Mouse (Mus musculus): Measurements from ENCODE around the gene Cdt1. TPM values are rescaled to one million over a fixed set of nuclear protein-coding genes. Genes with fewer than 3 reads are reported as not detected.

Gene Cdt1
- total and polyA plus RNA-seq, 3 experiments: 46.0 to 67.3 (median 50.0) TPM

- Histone ChIP-seq H3K9ac (ENCODE audit: insufficient read depth, low read depth) (peak overlapping the region; percentile 70), H3K27me3 (replicated peaks) (no peaks in the 10 kb centered on the region), H3K4me1 (ENCODE audit: control insufficient read depth in 1 of 2, insufficient read depth in 2 of 2) (peaks cover 15 to 37% of the 10 kb centered on the region in 2 experiments), H3K4me2 (ENCODE audit: insufficient read depth, low read depth, poor library complexity, severe bottlenecking) (peak overlapping the region; percentile 55), H3K36me3 (replicated peaks in 1 of 2; ENCODE audit: control insufficient read depth in 1 of 2, insufficient read depth in 1 of 2, low read length in 1 of 2) (peaks cover 27 to 70% of the 10 kb centered on the region in 2 experiments), H3K79me2 (replicated peaks; ENCODE audit: control insufficient read depth, extremely low read depth, insufficient read depth, poor library complexity, severe bottlenecking) (peaks cover 17% of the 10 kb centered on the region), H3K9me3 (replicated peaks; ENCODE audit: low read length) (no peaks in the 10 kb centered on the region), H3K27ac (ENCODE audit: insufficient read depth, low read depth) (peak overlapping the region; percentile 29), H3K4me3 (replicated peaks in 1 of 3; ENCODE audit: low read depth in 2 of 3, low read length in 2 of 3, poor library complexity in 1 of 3) (peak overlapping the region; percentile 76 to 91 (median 89))
- TF ChIP-seq IRF4 (IDR thresholded peaks at IDR 0.05; ENCODE audit: low read depth, low read length) (no peak), SIN3A (IDR thresholded peaks at IDR 0.05; ENCODE audit: low read length) (peak; percentile 21)
- in situ Hi-C loops (cut with MboI; ENCODE audit: low pct_ligation_motif_present, low pct_unique_long_range_greater_than_20kb, low sequenced_read_pairs) (no loop called here), dilution Hi-C loops (cut with MboI; ENCODE audit: extremely low pct_ligation_motif_present, extremely low pct_unique_long_range_greater_than_20kb, low sequenced_read_pairs) (no loop called here)
- no peak for DNase-seq (ENCODE audit: extremely low read depth)
Observed at GRCm38 (mm10) chr8:122575735-122576647, 8.2 kb downstream of the Cdt1 start.

GRCm38 (mm10) chr8:122576648-122577022 is 8.8 kb downstream of the Cdt1 start, which contains the start of gene Aprt:
Gene Aprt (minus strand): TSS chr8:122576909.
- Histone ChIP-seq H3K9ac (ENCODE audit: insufficient read depth, low read depth) (peak within 1 kb of the TSS; percentile 70), H3K9me3 (replicated peaks; ENCODE audit: low read length) (no peaks in the 10 kb centered on the region), H3K79me2 (replicated peaks; ENCODE audit: control insufficient read depth, extremely low read depth, insufficient read depth, poor library complexity, severe bottlenecking) (peaks cover 17% of the 10 kb centered on the region), H3K27ac (ENCODE audit: insufficient read depth, low read depth) (peak within 1 kb of the TSS; percentile 29), H3K4me3 (replicated peaks in 1 of 3; ENCODE audit: low read depth in 2 of 3, low read length in 2 of 3, poor library complexity in 1 of 3) (peak within 1 kb of the TSS; percentile 76 to 91 (median 89)), H3K4me2 (ENCODE audit: insufficient read depth, low read depth, poor library complexity, severe bottlenecking) (peak within 1 kb of the TSS; percentile 55), H3K4me1 (ENCODE audit: control insufficient read depth in 1 of 2, insufficient read depth in 2 of 2) (peaks cover 16 to 37% of the 10 kb centered on the region in 2 experiments), H3K27me3 (replicated peaks) (no peaks in the 10 kb centered on the region), H3K36me3 (replicated peaks in 1 of 2; ENCODE audit: control insufficient read depth in 1 of 2, insufficient read depth in 1 of 2, low read length in 1 of 2) (peaks cover 20 to 68% of the 10 kb centered on the region in 2 experiments)
- DNase-seq (ENCODE audit: extremely low read depth): peak; percentile 97
- dilution Hi-C loops (cut with MboI; ENCODE audit: extremely low pct_ligation_motif_present, extremely low pct_unique_long_range_greater_than_20kb, low sequenced_read_pairs): no loop called here
- in situ Hi-C loops (cut with MboI; ENCODE audit: low pct_ligation_motif_present, low pct_unique_long_range_greater_than_20kb, low sequenced_read_pairs): no loop called here
- TF ChIP-seq RAD21 (IDR thresholded peaks at IDR 0.05; ENCODE audit: low read depth, low read length) (no peak), POLR2A (IDR thresholded peaks at IDR 0.05; ENCODE audit: low read depth, low read length) (peak; percentile 89), IRF4 (IDR thresholded peaks at IDR 0.05; ENCODE audit: low read depth, low read length) (peak; percentile 23; the same call in 1 of the 2 replicates), USF2 (conservative IDR thresholded peaks at IDR 0.05; ENCODE audit: low read depth, low read length) (no peak), ZC3H11A (IDR thresholded peaks at IDR 0.05; ENCODE audit: low read depth, low read length) (no peak), CHD2 (IDR thresholded peaks at IDR 0.05; ENCODE audit: low read length) (no peak), TCF12 (IDR thresholded peaks at IDR 0.05; ENCODE audit: low read depth, low read length) (peak; percentile 57; the same call in 1 of the 2 replicates), NRF1 (IDR thresholded peaks at IDR 0.05; ENCODE audit: low read depth, low read length) (peak; percentile 80), POLR2AphosphoS2 (IDR thresholded peaks at IDR 0.05; ENCODE audit: low read depth, low read length) (peak; percentile 88; the same call in 1 of the 2 replicates), MYC (IDR thresholded peaks at IDR 0.05; ENCODE audit: low read depth, low read length) (peak; percentile 92), USF1 (IDR thresholded peaks at IDR 0.05; ENCODE audit: low read depth, low read length) (no peak), PAX5 (IDR thresholded peaks at IDR 0.05; ENCODE audit: low read length) (no peak), CTCF (conservative IDR thresholded peaks at IDR 0.05 in 1 of 2, IDR thresholded peaks at IDR 0.05 in 1 of 2; ENCODE audit: low read depth in 2 of 2, low read length in 2 of 2) (no peak), HCFC1 (IDR thresholded peaks at IDR 0.05; ENCODE audit: low read depth, low read length) (peak; percentile 55), BHLHE40 (IDR thresholded peaks at IDR 0.05; ENCODE audit: low read depth, low read length) (peak; percentile 86), CHD1 (IDR thresholded peaks at IDR 0.05; ENCODE audit: low read depth, low read length) (no peak), SMC3 (IDR thresholded peaks at IDR 0.05; ENCODE audit: low read depth, low read length) (0 out of 2 replicates have a peak, but pooled peaks have one; percentile 1), TBP (conservative IDR thresholded peaks at IDR 0.05; ENCODE audit: low read depth, low read length) (0 out of 2 replicates have a peak, but pooled peaks have one; percentile 43), MXI1 (IDR thresholded peaks at IDR 0.05; ENCODE audit: low read depth, low read length) (peak; percentile 93), MAFK (IDR thresholded peaks at IDR 0.05; ENCODE audit: insufficient replicate concordance, low read length) (no peak), JUND (conservative IDR thresholded peaks at IDR 0.05; ENCODE audit: low read depth, low read length) (no peak), SIN3A (IDR thresholded peaks at IDR 0.05; ENCODE audit: low read length) (peak; percentile 60), JUN (IDR thresholded peaks at IDR 0.05; ENCODE audit: insufficient read depth, low read depth, low read length) (no peak), ETS1 (conservative IDR thresholded peaks at IDR 0.05; ENCODE audit: low read depth, low read length) (0 out of 2 replicates have a peak, but pooled peaks have one; percentile 16), ZMIZ1 (IDR thresholded peaks at IDR 0.05; ENCODE audit: low read depth, low read length) (peak; percentile 85), MEF2A (IDR thresholded peaks at IDR 0.05; ENCODE audit: borderline replicate concordance, low read depth, low read length) (peak; percentile 52; the same call in 1 of the 2 replicates), KAT2A (IDR thresholded peaks at IDR 0.05; ENCODE audit: insufficient replicate concordance, low read length) (no peak), RCOR1 (conservative IDR thresholded peaks at IDR 0.05; ENCODE audit: low read depth, low read length) (no peak), UBTF (IDR thresholded peaks at IDR 0.05; ENCODE audit: low read depth, low read length) (no peak), NELFE (IDR thresholded peaks at IDR 0.05; ENCODE audit: low read depth, low read length) (peak; percentile 82), ZNF384 (IDR thresholded peaks at IDR 0.05; ENCODE audit: low read depth, low read length) (no peak)

All from CH12.LX (cell line).